Mouse (Mus musculus): ENCODE measurements at regions not wholly inside any gene's neighbourhood (a gene's known extent, or its start where the extent isn't known, plus 50 kb on each side); places are given as distances from the start of the nearest gene placed in this dataset.

DNA sequence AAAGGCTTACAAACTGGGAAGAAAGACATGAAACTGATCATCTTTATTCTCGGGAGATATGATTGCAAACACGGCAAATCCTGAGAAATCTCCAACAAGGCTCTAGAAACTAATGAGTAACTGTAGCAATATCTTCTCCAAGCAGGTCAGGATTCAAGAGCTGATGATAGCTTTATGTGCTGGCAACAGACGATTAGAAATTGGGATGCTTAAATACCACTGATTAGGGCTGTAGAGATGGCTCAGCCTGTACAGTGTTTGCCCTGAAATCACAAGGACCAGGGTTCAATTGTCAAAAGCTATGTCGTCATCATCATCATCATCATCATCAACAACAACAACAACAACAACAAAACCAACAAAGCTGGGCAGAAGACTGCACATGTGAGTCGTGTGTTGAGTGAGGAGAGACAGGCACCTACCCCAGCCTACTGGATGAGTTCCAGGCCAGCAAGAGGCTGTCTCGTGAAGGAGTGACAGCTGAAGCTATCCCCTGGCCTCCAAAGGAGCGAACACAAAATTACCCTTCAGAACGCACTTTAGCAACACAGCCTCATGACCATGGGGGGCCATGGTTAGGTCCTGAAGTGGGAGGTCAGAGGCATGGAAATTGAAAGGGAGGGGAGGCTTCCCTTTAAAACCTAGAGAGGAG lies 225.0 kb downstream of the Tex36 start:
- no peak for DNase-seq (ENCODE audit: low spot score)

DNA sequence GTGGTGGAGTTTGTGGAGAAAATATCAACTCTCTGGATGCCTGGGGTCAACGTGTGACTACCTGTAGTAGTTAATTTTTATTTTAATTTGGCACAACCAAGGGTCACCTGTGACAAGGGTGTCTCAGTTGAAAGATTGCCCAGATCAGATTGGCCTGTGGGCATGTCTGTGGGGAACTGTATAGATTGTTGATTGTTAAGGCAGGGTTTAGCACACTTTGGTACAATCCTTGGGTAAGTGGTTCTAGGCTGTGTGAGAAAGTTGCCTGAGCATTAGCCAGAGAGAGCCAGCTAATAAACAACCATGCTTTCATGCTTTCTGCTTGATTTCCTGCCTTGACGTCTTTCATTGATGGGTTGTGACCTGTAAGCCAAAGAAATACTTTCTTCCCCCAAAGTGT lies 229.3 kb downstream of the Tex36 start:
- no peak for DNase-seq (ENCODE audit: low spot score)

DNA sequence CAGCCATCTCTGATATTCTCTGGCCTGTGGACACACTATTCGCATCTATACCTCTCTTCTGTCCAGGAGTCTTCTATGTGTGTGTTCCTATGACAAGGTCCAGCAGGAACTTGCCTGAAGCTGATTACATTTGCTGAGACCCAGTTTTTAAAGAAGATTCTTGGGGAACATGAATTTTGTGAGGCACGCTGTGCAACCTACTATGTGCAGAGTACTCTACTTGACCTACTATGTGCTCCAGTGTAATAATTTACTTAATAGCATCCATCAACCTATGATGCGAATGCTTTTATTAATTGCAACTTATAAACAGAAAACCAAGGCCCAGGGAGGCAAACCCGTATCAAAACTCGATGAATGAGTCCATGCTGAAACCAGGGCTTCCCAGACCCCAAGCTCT lies 231.4 kb downstream of the Tex36 start:
- no peak for DNase-seq (ENCODE audit: low spot score)

DNA sequence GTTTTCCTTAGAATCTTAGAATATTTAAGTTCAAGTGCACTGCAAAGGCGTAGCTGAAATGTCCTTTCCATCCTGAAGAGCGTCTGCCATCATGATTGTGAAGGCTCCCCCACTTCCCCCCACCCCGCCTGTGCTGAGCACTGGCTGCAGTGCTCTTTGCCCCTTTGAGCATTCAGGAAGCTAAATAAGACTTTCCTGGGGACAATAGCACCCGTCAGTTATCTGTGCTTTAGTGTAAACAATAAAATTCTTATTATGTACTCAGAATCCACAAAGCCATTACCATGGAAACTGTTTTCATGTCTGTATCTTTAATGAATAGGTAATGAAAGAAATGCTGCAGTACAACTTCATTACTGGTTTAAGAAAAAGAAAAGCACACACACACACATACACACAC lies 237.4 kb downstream of the Tex36 start:
- no peak for DNase-seq (ENCODE audit: low spot score)

DNA sequence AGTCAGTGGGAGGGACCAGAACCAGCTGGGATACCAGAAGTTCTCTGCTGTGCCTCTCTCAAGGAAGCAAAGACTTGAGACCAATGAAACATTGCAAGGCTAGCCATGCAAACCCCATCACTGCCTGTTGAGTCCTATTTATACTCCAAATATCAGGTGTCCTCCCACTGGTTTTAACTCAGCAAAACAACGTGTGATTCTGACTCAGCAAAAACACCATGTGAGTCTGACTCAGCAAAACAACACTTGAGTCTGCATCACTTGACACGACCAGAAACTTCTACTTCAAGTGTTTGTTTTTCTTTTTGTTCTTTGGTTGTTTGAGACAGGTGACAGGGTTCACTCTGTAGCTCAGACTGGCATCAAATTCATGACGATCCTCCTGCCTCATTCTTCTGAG lies 204.6 kb upstream of the Ctbp2 start:
- no peak for DNase-seq (ENCODE audit: low spot score)

DNA sequence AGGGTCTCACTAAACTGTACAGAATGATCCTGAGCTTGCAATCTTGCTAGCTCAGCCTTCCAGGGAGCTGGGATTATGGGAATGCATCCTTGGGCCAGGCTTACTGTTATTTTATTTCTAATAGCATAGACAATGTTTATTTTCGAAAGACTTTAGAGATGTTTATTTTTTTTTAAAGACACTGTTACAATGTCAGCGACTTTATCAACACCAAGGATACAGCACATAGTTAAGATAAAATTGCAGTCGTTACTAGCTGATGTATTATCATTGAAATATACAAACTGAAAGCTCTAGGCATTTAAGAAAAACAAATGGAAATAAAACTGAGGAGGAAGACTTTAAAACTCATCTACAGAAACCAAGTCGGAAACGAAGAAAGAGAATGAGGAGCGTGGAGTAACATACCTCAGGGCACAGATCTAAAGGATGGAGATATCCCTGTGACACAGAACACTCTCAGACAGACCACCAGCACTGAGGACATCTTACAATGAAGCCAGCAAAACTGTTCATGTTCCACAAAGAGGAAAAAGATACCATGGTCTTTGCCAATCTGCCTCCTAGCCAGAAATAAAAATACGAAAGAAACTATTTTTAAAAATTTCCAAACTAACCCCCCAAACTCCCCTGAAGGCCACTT lies 201.5 kb upstream of the Ctbp2 start:
- DNase-seq (ENCODE audit: low spot score) = no peak

DNA sequence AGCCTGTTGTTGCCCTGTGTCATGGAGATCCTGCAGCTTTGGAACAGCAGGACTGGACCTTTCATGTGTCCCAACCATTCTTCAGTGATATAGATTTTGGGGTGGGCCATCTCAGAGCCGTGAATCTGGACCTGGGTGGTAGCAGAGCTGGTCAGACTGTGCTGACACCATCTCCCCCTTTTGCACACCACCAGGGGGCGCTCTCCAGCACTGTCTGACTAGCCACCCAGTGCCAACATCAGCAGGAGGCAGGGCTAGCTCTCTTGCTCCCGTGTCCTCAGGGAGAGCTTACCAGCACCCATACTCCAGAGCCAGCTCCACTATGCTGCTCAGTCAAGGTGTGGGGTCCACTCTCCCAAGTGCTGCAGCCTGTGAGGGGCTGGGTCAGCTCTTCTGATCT lies 199.8 kb upstream of the Ctbp2 start:
- no peak for DNase-seq (ENCODE audit: low spot score)

DNA sequence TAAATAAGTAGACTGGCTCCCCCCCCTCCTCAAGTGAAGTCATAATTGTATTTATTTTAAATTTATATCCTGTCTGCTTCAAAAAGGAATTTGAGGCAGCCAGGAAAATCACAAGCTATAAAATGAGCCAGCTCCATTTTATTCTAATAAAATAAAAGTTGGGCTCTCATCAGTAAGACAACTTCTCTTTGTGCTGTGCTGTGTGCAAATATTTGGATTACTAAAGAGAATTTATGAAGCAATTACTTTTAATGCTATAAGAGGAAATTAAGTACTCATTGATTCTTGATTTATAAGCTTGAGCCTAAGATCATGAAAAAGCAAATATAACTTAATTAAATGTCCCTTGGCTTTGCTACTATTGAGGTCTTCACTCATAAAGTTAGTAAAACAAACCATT lies 193.4 kb upstream of the Ctbp2 start:
- no peak for DNase-seq (ENCODE audit: low spot score)

DNA sequence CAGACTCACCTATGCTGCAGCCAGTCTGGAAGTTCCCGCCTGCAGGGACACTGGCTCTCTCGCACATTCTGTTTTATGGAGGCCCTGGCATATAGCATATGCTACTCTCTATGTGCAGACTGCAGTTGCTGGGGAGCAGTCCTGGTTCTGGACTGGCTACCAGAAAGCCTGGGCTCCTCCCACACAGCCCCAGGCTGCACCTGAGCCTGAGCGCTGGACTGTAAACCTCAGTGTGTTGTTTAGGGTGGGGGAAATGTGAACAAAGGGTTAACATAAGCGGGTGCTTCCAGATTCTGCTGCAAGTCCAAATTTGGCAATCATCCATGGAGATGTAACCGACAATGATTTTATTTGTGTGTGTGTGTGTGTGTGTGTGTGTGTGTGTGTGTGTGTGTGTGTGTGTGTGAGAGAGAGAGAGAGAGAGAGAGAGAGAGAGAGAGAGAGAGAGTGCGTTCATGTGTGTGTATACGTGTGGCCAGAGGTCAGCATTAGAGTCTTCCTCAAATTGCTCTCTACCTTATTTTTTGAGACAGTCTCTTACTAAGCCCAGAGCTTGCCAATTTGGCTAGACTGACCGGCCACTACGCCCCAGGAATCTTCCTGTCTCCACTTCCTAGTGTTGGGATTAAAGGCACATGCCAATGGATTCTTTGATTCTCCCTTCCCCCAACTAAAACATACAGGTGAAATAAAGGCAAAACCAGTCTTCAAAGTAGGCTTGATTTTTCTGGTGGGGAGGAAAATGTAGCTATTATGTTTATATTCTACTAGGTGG lies 192.7 kb upstream of the Ctbp2 start:
- DNase-seq (ENCODE audit: low spot score) = no peak

DNA sequence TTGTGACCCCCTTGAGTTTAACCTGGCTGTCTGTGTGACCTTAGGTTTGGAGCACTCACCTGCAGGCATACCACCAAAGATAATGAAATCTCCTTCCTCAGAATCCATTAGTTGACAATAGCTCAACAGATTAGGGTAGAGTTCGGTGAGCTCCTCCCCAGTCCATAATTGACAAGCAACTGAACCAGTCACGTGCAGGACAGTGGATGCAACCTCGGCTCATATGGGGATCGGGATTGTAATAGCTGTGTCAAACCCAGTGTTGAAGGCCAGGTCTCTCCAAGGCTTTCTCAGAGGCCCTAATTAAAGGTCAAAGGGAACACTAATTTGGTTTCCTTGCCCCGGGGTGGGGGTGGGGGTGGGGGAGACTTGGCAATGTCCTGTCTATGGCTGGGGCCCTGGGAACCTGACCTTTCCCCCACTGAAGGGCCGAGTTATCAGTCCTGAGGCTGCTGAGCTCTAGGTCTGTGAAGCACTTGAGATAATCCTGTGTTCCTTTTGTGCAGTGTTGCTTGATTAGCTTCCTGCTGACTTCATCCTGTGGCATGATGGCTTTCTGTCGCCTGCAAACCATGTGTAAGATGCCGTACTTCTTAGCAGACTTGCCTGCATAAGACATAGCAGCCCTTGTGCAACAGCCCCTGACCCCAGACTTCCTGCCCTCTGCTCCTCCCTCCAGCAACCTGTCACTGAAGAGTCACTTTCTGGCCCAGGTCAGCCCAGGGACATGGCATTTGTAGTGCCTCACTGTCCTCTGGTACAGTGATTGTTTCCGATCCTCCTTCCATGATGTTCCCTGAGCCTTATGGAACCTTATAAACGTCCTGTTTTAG lies 191.3 kb upstream of the Ctbp2 start:
- no peak for DNase-seq (ENCODE audit: low spot score)

DNA sequence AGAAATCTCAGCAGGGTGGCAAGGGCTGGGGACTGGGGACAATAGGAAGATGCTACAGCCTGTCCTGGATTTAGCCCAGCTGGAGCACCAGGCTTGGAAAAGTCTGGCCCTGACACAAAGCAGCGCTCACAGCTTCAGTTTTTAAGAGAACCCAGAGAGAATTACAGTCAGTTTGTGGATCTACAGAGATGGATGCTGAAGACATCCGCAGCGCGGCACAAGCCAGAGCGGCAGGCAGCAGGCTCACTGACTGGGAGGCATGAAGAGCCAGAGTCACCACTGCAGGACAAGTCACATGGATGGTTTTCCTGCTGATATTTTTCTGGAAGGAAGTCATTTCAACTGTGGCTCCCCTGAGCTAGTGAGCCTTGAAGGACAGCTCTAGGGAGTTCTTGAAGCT lies 189.0 kb upstream of the Ctbp2 start:
- no peak for DNase-seq (ENCODE audit: low spot score)

DNA sequence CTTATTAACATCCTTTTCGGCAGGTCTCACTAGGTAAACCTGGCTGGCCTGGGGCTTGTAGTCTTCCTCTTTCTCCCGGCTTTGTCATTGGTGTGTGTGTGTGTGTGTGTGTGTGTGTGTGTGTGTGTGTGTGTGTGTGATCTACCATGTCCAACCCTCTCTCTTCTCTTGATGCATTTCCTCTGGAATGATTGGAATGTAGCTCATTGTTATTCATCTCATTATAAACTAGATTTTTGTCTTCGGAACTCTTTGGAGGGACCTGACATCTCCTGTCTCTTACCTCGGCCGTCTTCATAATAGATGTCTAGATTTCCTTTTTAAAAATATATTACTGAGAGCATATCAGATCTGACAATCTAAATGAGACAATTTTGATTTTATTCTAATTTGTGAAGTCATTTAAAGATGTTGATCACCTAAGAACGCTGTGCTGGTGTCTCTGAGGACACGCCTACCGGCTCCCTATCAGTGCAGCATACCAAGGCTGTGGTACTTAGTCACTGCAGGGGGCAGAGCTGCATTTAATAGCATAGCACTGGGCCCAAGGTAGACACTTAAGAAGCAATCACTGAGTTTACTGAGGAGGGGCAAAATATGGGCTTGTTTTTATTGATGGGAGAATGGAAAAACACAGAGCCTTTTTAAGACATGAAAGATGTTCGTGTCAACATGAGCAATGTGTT lies 187.1 kb upstream of the Ctbp2 start:
- DNase-seq (ENCODE audit: low spot score) = no peak

DNA sequence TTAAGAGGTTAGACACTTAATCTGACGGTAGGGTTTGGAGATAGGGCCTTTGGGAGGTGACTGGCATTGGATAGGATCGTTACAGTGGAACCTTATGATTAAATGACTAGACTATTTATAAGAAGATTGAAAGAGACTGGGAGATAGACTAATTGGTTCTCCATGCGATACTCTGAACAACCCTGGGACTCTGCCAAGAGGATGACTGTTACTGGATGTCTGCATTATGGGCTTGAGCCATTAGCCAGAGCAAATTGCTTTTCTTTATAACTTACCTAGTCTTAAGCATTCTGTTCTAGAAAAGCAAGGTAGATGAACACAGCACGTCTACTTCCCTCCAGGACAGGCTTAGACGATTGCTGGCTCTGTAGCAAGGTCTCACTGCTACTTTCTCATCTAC lies 180.3 kb upstream of the Ctbp2 start:
- DNase-seq (ENCODE audit: low spot score) = no peak

DNA sequence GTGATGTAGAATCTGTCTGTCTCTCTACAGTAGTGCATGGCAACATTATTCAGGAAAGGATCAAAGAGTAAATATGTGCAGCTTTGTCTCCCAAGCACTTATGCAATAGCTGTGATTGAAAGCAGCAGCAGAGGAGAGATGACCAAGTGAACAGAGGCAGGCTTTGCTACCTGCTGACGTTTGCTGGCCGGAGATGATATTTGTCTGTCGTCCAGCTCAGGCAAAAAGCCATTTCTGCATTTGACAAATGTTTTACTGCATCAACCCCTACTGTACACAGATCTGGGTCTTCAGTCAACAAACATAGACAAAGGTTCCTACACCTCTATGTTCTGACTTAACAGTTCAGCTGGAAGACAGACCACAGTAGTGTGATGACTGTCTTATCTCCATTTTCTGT lies 166.3 kb upstream of the Ctbp2 start:
- no peak for DNase-seq (ENCODE audit: low spot score)

DNA sequence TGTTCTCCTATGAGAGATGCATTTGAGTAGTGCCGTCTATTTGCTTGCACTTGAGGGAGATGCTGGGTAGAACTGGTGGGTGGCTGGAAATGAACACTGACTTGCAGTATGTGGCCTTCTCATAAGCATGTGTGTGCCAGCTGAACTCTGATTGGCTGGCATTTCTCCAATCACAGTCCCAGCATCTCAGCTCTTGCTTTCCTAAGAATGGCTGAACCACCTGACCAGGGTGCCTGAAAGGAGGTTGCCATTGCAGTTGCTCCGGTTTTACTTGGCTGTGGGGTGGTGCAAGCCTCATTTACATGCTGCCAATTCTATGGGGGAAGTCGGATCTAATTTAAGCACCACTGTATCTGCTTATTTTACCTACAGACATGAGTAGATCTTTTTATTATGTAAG lies 164.1 kb upstream of the Ctbp2 start:
- DNase-seq (ENCODE audit: low spot score) = no peak

DNA sequence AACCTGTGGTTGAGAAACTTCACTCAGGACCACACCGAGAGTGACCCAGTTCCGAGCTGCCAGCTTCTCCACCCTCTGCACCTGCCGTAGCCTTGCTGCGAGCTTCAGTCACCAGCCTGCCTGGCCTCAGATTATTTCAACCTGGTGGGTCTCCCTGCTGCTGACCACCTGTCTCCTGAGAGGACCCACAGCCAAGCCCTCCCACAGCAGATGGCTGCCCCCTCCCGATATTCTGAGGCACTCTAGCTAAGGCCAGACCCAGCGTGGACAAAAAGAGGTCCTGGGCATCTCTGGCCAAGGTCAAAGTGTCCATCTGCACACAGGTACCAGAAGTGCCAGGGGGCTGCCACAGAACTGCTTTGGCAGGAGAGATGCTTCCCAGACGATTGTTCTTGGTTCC lies 162.7 kb upstream of the Ctbp2 start:
- DNase-seq (ENCODE audit: low spot score) = no peak

DNA sequence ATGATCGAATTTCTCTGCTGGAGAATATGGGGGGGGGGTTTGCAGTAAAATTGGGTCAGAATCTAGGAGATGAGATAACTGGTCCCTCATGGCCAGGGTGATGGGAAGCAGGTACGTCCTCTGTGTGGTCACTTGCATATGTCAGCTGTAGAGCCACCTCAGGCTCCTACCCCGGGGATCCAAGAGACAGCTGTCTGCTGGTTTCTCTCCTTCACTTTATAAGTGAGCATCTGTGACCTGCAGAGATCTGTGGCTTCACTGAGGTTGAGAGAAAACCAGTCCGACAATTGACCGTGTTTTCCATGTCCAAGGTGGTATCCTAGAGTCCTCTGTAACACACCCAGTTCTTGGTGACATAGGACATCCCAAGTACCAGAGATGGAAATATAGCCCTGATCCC lies 162.1 kb upstream of the Ctbp2 start:
- DNase-seq (ENCODE audit: low spot score) = no peak

DNA sequence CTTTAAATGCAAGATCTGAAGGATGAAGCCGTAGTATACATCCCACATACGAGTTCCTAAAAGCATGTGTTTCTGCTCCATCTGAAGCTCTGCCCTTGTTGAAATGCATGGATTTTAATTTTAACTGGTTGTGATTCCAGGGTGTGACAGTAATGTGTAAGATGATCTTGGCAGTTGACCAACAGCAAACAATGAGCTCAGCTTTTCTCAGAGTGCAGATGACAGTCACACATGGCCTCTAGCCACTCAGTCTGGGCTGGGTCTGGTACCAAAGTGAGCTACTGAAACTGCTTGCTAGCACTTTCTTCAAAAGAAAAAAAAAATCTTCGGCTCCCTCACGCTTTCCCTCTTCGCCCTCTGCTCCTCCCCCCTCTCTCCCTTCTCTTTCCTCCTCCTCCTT lies 138.0 kb upstream of the Ctbp2 start:
- DNase-seq (ENCODE audit: low spot score) = no peak

DNA sequence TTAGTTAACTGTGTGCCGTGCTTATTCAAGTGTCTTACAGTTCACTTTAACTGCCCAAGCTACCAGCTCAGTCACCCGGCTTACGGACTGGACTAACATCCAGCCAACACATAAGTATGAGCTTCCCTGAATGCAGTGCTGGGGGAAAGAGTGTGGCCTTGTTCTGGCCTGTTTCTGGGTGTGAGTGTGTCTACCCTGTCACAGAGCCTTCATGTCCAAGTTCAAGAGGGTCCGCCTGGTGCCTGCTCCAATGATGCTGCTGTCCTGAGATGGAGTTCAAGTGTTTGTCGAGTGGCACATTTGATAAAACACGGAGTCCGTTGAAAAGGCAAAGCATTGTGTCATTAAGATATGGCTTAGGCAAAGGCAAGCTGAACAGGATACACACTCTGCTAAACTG lies 135.0 kb upstream of the Ctbp2 start:
- no peak for DNase-seq (ENCODE audit: low spot score)

DNA sequence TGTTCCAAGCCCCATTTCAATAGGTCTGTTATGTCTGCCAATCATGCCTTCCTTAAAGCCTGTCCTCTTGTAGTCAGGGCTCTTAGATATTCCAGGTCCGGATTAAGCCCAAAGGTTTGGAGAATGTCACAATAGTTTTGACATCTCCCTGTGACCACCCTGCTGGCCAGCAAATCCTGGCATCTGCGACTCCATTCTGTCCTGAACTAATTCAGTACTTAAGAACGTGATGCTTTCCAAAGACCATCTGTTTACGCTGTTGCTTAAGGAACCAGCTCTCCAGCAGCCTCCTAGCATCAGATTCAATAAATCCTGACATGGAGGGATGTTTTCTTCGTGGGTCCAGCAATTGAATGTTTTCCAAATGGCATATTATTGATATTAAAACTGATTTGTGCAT lies 132.7 kb upstream of the Ctbp2 start:
- no peak for DNase-seq (ENCODE audit: low spot score)

DNA sequence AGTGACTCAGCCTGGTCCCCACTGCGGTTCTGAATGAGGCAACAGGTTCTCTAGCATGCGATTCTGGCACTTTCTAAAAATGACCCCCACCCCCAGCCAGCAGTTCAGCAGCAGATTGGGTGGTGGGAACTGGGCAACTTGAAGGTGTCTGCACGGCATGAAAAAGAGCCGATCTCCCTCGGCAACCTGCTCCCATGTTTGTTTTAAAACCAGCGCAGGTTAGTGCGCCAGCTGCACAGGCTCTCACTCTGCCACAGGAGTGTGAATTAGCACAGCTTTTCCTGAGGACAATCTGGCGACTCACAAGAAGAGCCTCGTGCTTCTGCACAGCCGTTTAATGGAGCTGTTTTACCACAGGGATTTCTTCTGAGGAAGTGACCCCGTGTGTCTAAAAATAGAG lies 120.4 kb upstream of the Ctbp2 start:
- DNase-seq (ENCODE audit: low spot score) = peak; percentile 48

DNA sequence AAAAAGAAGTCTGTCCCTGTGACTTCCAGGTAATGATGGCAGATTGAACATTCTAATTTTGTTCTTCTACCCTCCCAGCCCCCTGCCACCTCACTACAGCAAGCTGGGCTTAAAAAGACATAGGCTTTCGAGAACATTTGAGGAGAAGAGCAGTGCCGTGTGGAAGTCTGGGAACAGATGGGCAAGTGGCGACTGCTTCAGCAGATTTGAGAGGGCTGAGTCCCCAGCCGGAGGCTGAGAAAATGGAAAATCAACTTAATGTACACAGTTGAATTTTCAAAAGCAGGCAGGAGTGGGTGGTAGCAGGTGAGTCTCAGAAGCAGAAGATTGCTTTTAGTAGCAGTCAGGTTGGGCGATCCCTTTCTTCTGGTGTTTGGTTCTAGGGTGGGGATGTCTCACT lies 110.2 kb upstream of the Ctbp2 start:
- DNase-seq (ENCODE audit: low spot score) = no peak
